Mouse (Mus musculus) R1 (cell line): ENCODE measurements at regions not wholly inside any gene's neighbourhood (a gene's known extent, or its start where the extent isn't known, plus 50 kb on each side); places are given as distances from the start of the nearest gene placed in this dataset.

Source experiments
- DNase-seq: peaks from one replicate; pipeline ENCODE4 v3.0.0-alpha.2; 2018; ENCODE audit warnings: low read depth, low spot score

DNA sequence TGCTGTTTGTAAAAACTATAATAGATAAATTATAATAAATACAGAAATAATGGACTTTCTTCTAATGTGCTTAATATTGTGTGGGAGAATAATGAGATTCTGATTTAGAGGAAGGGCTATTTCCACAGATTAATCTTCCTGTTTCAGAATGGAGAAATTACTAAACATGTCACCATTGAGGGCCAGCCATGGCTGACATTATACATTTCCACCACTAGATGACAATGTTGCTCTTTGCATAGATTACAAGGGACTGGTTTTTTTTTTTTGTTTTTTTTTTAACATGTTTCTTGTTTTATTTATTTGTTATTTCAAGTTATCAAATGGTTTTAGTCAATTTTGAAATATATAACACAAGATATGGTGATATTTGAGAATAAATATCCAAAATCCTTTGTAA lies 435.6 kb upstream of the Klhl1 start:
- DNase-seq = peak; percentile 4

DNA sequence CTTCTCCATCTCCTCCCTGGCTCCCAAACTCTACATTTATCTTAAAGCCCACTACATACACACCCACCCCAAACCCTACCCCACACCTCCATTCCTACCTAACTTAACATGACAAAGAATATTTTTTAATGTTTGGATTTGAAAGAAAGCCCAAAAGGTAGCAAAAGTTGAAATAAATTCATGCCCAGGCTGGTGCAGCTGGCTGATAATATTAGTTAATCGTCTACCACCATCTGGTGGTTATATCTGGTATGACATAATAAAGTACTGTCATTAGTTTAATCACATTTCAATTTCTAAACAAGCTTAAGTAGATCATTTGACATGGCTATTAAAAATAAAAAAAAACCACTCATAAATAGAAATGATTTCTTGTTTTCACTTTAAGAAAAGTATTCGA lies 389.8 kb upstream of the Klhl1 start:
- DNase-seq = peak; percentile 18

DNA sequence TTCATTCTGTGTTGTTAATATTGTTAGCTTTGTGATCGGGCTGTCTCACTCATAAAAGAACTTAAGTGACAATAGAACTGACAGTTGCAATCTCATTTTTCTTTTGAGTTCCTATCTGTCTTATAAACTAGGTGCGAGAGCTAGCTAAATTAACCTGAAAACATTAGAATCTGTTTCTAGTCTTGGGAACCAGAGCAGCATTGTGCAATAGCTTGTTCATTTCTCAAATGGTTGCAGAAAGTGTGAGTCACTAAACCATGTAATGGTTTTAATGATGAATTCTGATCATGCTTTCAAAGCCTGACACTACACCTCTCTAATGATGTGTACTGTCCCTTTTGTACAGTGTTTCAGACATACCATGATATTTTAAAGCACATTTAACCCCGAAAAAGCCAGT lies 360.8 kb upstream of the Klhl1 start:
- DNase-seq = no peak

DNA sequence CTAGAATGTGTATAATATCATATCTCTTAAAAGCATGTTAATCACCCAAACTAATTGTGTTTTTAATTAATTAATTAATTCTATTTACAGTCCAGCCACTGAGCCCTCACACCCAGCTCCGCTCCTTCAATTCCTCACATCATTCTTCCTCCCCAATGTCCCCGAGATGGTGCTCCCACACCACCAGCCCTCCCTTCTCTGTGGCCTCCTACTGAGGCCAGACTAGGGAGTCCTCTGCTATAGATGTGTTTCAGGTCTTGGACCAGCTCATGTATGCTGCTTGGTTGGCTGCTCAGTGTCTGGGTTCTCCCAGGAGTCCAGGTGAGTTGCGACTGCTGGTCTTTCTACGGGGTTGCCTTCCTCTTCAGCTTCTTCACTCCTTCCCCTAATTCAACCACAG lies 353.1 kb upstream of the Klhl1 start:
- no peak for DNase-seq

DNA sequence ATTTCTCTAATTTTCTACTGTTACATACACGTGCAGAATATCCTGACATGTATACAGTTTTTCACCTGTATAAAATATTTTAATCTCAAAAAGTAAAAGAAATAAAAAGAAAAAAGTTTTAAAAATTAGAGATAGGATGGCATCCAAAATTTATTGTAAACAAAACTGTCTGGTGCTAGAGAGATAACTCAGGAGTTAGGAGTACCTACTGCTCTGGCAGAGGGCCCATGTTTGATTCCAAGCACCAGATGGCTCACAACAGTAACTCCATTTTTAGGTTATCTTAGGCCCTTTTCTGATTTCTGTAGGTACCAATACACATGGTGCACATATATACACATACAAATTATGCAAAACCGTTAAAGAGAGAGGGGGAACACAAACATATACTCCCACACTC lies 320.0 kb upstream of the Klhl1 start:
- no peak for DNase-seq

DNA sequence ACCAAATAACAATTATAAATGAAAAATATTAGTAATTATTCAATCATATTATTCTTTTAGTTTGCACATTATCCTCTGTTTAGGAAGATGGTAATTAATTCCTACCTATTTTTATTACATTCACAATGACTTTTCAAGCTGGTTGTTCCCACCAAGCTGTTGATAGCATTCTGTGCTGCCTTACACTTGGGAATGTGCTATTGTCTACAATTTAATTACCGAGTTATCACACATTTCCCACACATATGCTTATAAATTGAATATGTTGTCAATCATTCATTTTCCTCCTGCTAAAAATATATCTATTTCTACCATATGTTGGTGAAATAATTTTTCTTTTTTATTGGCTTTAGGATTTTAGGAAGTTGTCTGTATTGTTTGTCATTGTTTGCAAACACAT lies 306.2 kb upstream of the Klhl1 start:
- no peak for DNase-seq

DNA sequence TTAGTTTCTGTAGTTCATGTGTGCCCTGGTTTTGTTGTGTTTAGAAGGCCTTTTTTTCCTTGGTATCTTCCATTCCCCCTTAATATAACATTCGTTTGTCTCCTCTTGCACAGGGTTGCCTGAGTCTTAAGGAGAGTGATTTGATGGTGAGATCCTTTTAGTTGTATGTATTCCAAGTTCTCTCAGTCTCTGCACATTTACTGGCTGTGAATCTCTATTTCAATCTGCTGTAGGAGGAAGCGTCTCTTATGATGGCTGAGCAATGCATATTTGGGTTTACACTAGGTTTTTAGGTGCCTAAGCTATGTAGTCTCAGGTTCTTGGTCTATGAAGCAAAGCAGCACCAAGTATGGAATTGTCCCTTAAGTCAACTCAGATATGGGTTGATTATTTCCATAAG lies 296.8 kb upstream of the Klhl1 start:
- DNase-seq = no peak

DNA sequence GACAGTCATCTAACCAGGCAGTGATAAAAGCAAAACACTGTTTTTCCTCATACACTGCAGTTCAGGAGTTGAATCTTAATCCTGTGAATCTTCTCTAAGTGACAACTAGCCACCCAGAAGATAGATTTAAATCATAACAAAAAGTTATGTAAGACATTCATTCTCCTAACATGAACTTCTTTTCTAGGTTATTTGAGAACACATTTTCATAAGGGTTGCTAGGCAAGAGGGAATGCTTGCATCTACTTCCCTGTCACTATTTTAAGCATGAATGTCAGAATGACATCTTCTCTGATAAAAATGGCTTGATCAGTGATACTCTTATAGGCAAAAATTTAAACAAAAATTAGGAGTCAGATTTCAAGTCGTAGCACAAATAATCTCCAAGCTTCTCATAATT lies 286.4 kb upstream of the Klhl1 start:
- no peak for DNase-seq

DNA sequence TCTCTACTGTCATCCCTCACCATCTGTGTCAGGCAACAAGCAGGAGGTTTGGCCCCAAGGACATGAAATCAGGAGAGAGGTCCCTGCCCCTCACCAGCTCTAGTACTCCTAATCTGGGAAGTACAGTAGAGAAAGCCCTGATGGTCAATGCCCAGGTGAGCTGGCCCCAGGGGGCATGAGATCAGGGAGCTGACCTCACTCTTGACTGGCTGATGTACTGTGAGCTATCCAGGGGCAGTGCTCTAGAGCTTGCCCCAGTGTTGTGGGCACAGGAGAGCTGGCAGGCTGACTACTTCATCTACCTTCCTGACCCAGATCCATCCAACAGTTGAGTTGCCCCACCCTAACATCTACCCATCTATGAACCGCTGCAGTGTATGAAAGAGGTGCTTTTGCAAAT lies 275.9 kb upstream of the Klhl1 start:
- no peak for DNase-seq

DNA sequence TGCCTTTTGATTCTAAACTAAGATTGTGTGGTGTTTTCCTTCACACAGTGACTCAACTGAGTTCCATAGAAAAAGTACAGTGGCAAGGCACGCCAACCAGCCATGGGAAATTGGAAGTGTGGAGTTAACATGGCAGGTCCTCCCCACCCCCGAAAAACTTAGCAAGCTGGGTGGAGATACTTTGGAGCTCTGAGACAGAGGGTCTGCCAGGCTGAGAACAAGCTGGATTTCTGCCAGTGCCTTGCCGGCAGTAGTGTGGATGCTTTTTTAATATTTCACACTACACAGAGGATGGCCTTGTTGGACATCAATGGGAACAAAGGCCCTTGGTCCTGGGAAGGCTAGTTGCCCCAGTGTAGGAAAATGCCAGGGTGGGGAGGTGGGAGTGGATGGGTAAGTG lies 269.0 kb upstream of the Klhl1 start:
- DNase-seq = no peak

DNA sequence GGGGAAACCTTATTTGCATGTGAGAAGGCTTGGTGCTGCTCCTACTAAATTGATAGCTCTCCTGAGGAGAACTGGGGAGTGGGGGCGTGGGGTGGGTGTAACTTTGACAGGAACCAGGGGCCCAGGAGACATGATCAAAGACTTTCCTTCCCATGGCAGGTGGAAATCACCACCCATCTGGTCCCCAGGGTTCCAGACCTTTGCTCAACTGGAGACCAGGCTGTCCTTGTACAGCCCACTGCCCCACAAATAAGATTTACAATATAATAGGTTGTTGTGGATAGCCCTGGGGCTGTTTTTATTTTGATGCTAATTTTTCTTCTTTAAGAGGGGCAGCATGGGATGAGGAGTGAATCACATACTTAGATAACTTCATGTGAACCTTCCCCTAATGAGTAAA lies 268.4 kb upstream of the Klhl1 start:
- DNase-seq = peak; percentile 57

DNA sequence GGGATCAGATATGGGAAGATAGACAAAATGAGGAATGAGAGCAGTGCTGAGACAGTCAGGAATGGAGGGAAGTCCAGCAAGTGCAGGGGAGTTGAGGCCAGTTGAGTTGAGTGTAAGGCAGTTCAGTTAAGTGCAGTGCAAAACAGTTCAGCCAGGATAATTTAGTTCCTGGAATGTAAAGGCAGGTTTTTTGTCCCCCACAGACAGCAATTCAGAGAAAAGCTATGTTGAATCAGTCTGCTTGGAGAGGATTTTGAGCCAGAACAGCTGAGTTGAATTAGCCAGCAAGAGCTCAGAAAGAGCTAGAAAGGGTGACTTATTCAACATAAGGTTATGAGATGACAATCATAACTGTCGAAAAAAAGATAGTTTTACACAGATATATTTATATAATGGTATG lies 256.9 kb upstream of the Klhl1 start:
- DNase-seq = no peak

DNA sequence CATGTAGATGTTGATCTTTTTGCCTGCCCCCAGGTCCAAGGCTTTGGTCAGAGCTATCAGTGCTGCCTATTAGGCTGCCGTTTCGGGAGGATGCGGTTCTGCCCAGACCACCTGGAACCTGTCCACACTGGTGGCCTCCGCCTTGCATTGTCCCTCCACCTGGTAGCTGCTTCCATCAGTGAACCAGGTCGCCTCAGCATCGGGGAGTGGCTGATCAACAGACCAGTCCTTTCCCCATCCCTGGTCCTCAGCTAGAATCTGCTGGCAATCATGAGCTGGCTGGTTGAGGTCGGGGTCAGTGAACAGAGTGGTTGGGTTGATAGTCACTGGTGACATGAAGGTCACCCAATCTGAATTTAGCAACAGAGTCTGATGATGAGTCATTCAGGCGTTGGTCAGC lies 241.7 kb upstream of the Klhl1 start:
- DNase-seq = no peak

DNA sequence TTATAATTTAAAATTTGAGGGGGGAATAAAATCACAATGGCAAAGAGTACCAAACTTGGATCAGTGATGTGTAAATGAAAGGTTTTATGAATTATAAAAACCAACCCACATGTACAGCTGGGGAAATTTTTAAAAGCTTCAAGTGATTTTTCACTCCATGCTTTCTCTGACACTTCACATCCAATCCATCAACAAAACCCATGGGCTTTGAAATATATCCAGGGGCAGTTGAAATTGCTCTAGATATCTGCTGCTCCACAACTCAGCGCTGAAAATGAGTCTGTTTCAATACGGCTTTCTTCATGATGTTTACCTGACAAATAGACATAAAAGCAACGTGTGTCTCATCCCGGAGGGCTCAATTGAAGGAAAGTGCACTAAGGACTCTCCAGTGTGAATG lies 214.3 kb upstream of the Klhl1 start:
- no peak for DNase-seq

DNA sequence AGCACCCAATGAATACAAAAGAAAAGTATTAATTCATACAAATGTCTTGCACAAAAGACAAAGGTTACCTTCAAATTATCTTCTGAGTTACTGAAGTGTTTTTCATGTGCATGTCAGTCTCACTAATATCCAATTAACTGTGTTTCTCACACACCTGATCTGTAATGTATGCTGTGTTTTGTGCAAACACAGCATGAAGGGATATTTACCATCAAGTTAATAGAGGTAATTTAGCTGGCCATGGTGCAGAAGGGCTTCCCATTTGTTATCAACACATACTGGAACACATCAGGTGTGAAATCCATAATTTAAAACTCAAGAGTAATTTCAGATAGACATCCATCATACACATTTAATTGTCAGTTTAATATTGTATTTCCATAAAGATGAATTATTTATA lies 178.2 kb upstream of the Klhl1 start:
- no peak for DNase-seq

DNA sequence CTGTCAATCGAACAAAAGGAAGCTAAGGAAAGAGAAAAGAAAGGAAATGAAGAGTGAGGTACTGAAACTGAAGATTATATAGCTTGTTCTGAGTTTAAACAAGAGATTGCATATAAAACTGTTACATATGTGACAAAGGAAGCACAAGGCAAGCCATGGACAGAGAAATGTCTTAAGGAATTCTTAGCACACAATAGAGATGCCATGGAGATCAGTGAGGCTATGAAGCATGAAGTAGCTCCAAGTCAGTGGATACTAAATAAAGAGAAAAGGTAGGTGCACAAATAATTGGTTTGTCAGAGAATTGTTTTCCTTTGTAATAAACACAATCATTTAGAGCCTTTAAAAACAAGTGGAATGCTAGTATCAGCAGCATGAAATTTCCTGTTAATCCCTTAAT lies 172.0 kb upstream of the Klhl1 start:
- DNase-seq = no peak

DNA sequence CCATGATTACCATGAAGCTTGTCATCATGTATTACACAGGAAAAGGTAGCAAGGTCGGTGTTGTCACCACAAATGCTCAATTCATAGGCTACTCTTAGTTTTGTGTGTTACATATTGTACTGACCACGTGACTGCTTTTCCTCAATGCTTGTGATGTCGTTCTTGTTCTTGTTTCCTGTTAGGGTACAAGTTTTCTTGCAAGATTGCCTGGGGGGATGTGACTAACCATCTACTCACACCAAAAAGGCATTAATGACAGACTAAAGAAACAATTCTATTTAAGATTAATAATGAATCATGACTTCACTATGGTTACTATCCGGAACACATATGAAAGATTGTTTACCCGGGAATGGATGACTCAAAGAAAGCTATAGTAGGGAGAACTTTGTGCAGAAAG lies 165.0 kb upstream of the Klhl1 start:
- DNase-seq = no peak

DNA sequence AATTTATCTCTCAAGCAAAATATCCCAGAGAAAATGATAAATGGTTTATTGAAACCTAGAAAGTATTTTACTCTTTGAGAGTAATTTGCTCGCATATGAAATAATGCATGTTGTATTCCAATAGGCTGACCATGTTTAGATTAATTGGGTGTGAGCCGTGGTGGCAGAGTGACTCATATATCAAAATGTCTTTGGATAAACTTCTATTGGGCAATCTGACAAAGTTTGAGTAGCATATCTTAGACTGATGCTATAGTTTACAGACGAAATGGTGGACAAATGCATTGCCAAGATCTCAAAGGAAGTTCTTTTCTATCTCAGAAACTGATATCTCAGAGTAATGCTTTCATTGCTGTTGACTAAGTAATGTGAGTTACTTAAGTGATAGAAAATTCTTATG lies 162.8 kb upstream of the Klhl1 start:
- no peak for DNase-seq

DNA sequence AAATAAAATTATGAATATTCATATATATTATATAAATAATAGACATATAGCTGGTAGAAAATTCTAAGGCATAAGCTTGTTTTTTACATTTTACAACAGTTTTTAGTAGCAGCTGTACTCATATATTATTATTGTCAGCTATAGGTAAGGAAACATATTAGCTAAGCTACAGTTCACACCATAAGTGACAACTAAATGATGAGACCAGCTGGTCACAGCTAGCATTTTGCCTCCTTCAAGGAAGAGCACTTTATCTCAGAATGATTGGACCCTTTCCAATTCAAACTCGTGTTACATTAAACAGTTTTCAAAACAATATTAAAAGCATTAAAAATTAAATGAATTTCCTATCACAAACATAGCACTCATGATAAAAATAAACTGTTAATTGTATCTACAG lies 157.3 kb upstream of the Klhl1 start:
- no peak for DNase-seq

DNA sequence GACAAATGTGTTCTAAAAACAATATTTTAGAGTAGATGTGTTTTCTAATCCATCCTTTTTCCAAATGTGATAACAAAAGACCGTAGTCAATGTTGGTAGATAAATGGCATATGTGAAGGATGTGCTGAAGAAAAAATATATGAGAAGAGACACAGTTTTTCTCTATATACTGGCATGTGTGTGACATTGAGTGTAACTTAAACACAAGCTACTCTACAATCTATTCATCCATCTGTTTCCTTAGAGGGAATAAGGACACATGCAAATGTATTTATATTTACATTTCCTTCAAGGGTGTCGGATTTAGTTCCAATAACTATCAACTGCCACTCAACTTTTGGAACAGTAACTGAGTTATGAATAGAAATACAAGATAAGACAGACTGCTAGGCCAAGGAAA lies 149.7 kb upstream of the Klhl1 start:
- no peak for DNase-seq

DNA sequence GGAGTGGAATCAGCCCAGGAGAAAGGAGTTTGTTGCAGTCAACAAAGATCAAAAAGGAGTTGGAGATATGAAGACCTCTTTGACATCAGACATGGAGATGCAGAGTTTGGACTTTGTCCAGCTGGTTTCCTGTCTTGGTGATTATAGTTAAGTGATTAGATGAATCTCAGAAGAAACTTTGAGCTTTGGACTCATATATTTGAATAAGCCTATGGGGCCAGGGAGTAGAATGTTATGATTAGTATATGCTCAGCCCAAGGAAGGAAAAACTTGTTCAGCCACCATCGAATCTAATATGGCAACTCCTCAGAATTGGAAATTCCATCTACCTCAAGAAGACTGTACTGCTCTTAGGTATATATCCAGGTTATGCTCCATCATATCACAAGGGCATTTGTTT lies 137.6 kb upstream of the Klhl1 start:
- no peak for DNase-seq

DNA sequence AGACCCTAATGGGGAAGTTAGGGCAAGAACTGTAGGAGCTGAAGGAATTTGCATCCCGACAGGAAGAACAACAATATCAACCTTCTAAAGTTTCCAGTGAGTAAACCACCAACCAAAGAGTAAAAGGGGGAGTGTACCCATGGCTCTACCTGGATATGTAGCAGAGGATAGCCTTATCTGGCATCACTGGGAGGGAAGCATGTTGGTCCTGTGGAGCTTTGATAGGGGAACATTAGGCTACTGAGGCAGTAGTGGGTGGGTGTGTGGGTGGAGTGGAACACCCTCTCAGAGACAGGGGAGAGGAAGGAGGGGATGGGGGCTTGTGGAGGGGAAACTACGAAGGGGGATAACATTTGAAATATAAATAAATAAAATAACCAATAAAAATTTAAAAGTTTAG lies 111.4 kb upstream of the Klhl1 start:
- DNase-seq = no peak

DNA sequence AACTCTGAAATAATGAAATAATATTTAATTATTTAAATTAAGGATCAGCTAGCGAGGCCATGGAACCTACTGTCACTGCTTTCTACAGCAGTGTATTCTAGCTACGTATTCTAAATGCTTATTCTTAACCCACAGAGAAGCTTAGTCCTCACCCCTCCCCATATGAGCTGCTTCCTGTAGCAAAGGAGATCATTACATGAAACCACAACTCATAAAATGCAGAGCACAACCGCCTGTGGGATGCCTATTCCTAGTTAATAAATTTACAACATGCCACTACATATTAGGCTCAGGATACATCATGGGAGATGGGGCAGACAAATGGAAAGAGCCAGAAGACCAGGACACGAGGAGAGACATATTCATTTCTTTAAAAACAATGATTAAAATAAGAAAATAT lies 87.8 kb upstream of the Klhl1 start:
- no peak for DNase-seq

DNA sequence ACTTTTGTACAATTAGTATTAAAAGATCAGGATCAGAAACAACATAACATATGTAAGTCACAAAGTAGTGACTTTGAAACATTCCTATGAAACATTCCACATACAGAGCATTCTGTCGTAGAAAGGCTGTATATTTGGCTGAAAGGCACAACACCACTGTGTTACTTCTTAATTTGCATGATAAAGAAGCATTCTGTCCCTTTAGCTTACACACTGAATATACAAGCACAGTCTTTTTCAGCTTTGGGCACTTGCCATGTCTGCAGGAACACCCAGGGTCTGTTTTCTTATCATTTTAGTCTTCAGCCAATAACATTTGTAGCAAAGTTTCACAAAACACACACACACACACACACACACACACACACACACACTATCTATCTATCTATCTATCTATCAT lies 82.2 kb upstream of the Klhl1 start:
- DNase-seq = peak; percentile 4

DNA sequence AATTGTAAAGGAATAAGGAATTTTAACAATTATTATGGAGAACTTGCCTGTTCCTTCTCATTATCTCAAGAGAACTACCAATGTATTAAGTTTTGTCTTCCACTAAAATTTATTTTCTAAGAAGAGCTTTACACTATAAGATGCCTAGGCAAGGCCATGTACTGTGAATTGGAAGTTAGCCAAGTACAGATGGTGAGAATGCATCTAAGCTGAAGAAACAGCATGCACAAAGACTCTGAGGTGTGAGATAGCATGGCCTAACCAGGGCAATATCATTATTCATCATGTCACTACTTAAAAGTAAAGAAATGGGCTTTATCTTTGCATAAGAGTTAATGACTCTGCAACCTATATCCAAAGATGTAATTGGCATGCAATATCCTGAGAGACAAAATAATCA lies 73.1 kb upstream of the Klhl1 start:
- no peak for DNase-seq
